Mouse (Mus musculus) limb, embryonic 11.5 days (tissue): ENCODE data around the gene Gli1. TPM values are rescaled to one million over a fixed set of nuclear protein-coding genes. Genes with fewer than 3 reads are reported as not detected.

Experiments used
- ATAC-seq: fragments of 200-750 bp; cut with Nextera tagmentation; 2 replicates; pipeline ENCODE4 v1.8.0; 2017; ENCODE audit warnings: low read depth; ENCODE audit not compliant: insufficient number of reproducible peaks, low FRiP score, low TSS enrichment
- DNase-seq: peaks from one replicate; pipeline ENCODE4 v3.0.0-alpha.2; 2015; ENCODE audit warnings: low spot score
- H3K27ac ChIP-seq: fragments of 300-500 bp; sonication (generic); replicated peaks from 2 replicates; pipeline ENCODE4 v1.5.1; 2014; ENCODE audit warnings: low read depth, mild to moderate bottlenecking, low read length
- H3K27me3 ChIP-seq: fragments of 300-500 bp; sonication (generic); 2 replicates; pipeline ENCODE4 v1.6.1; 2014; ENCODE audit warnings: mild to moderate bottlenecking, low read length, mixed read lengths; ENCODE audit not compliant: control insufficient read depth, insufficient read depth
- H3K36me3 ChIP-seq: fragments of 300-500 bp; sonication (generic); 2 replicates; pipeline ENCODE4 v1.6.1; 2014; ENCODE audit warnings: mild to moderate bottlenecking, low read length, moderate library complexity, mixed read lengths; ENCODE audit not compliant: control insufficient read depth, insufficient read depth
- H3K4me1 ChIP-seq: fragments of 300-500 bp; sonication (generic); 2 replicates; pipeline ENCODE4 v1.6.1; 2014; ENCODE audit warnings: low read length, mixed read lengths; ENCODE audit not compliant: control insufficient read depth, insufficient read depth
- H3K4me2 ChIP-seq: fragments of 300-500 bp; sonication (generic); 2 replicates; pipeline ENCODE4 v1.6.1; 2014; ENCODE audit warnings: low read depth, mild to moderate bottlenecking, moderate library complexity; ENCODE audit not compliant: severe bottlenecking
- H3K4me3 ChIP-seq: fragments of 300-500 bp; sonication (generic); 2 replicates; pipeline ENCODE4 v1.5.1; 2014; ENCODE audit warnings: low read depth, low read length
- H3K9ac ChIP-seq: fragments of 300-500 bp; sonication (generic); 2 replicates; pipeline ENCODE4 v1.6.1; 2014; ENCODE audit warnings: mild to moderate bottlenecking, low read length
- H3K9me3 ChIP-seq: fragments of 300-500 bp; sonication (generic); 2 replicates; pipeline ENCODE4 v1.6.1; 2016; ENCODE audit warnings: low read length; ENCODE audit not compliant: control insufficient read depth
- WGBS: fragments of 180-500 bp; shearing (Covaris S2); extraction: QIAGEN DNeasy Blood & Tissue Kit; methylation state at CpG from one replicate; pipeline ENCODE4 v1.1.7; 2014; 5-methylcytosine and 5-hydroxymethylcytosine counted together
- polyA plus RNA-seq: library from polyadenylated mRNA; unstranded; fragments of >200 nt; fragmentation: Nextera tagmentation; extraction: Ambion mirVana; gene quantifications from 2 replicates; pipeline ENCODE4 v1.2.1, GENCODE M21; 2014

Gene Gli1
- polyA plus RNA-seq, 1 experiment from 2014 or later, result 8.5 TPM

DNA sequence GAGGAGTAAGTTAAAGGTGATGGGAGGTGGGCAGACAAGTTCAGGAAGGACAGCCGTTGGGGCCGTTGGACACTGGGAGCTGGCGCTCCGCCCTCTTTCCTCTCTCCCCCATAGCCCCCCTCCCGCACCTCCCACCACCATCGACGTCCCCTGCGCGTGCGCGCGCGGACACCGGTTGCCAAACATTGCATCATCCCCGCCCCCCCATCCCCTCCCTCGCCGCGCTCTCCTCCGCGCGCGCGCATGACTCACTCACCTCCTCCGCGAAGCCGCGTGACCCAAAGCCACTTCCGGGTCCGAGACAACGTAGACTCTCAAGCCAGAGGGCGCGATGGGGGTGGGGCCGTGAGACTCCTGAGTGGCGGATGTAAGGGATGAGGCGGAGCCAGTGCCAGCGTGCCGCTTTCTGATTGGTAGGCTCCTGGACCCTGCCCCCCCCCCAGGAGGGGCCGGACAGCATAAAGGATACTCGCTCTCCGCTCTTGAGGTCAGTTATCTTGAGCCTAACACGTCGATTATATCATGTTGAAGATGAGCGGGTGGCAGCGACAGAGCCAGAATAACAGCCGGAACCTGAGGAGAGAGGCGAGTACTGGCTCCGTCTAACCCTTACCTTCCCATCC is 51.4 kb downstream of the Gli1 start:
- Histone ChIP-seq H3K9me3 (no peaks in the 10 kb centered on the region), H3K4me1 (peaks cover 27% of the 10 kb centered on the region), H3K4me3 (peak overlapping the region; percentile 67), H3K27ac (peak overlapping the region; percentile 96), H3K36me3 (peaks cover 17% of the 10 kb centered on the region), H3K4me2 (peak overlapping the region; percentile 93), H3K27me3 (no peaks in the 10 kb centered on the region), H3K9ac (peak overlapping the region; percentile 58)
- ATAC-seq (peak; percentile 93), DNase-seq (peak; percentile 99)
- WGBS, result under 1% methylated on average over 42 of the region's 47 CpGs

DNA sequence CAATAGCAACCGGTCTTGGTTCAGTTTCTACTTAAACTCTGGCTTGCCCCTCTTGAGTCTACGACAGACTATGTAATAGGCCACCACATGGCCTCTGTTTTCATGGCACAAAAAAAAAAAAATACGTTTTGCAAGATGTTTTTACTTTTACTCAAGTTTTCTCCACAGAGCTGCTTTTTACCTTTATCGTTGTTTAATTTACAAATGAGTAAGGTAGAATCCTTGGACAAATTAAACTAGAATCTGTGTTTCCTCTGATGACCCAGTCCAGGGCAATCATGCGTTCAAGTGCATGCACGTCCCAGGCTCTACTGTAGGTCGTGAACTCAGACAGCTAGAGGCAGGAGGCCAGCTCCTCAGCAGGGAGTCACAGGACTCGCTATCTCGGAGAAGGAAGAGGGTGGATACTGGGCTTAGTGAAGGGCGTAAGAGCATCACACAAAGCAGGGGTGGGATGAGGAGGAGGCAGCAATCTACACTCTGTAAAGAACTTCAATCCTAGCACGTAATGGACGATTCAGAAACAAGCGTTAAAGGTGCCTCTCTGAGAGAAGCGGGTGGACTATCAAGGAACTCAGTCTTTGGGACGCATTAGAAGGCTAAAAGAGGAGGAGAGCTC is 52.1 kb downstream of the Gli1 start:
- peak overlapping the region; percentile 67 for H3K4me3 ChIP-seq
- ATAC-seq (no peak), DNase-seq (no peak)
- peak overlapping the region; percentile 96 for H3K27ac ChIP-seq
- peaks cover 17% of the 10 kb centered on the region for H3K36me3 ChIP-seq
- H3K4me2 ChIP-seq, result peak overlapping the region; percentile 93
- H3K9me3 ChIP-seq, result no peaks in the 10 kb centered on the region
- 1% methylated on average over 15 of the region's 15 CpGs for WGBS
- H3K4me1 ChIP-seq, result peaks cover 27% of the 10 kb centered on the region
- H3K9ac ChIP-seq, result peak overlapping the region; percentile 3
- H3K27me3 ChIP-seq, result no peaks in the 10 kb centered on the region

GRCm38 (mm10) chr10:127288800-127289572 is 52.8 kb downstream of the Gli1 start, which contains the start of gene Mbd6:
Gene Mbd6, minus strand, starts transcription at chr10:127289018.
- WGBS, result under 1% methylated on average over 31 of the region's 65 CpGs
- peaks cover 20% of the 10 kb centered on the region; the same call in 1 of the 2 replicates for H3K36me3 ChIP-seq
- peak within 1 kb of the TSS; percentile 80 for H3K9ac ChIP-seq
- H3K4me3 ChIP-seq, result peak within 1 kb of the TSS; percentile 67
- peak; percentile 13 for ATAC-seq
- H3K4me2 ChIP-seq, result peak within 1 kb of the TSS; percentile 93
- peaks cover 27% of the 10 kb centered on the region for H3K4me1 ChIP-seq
- no peaks in the 10 kb centered on the region for H3K27me3 ChIP-seq
- no peaks in the 10 kb centered on the region for H3K9me3 ChIP-seq
- peak within 1 kb of the TSS; percentile 96 for H3K27ac ChIP-seq
- DNase-seq, result peak; percentile 88

DNA sequence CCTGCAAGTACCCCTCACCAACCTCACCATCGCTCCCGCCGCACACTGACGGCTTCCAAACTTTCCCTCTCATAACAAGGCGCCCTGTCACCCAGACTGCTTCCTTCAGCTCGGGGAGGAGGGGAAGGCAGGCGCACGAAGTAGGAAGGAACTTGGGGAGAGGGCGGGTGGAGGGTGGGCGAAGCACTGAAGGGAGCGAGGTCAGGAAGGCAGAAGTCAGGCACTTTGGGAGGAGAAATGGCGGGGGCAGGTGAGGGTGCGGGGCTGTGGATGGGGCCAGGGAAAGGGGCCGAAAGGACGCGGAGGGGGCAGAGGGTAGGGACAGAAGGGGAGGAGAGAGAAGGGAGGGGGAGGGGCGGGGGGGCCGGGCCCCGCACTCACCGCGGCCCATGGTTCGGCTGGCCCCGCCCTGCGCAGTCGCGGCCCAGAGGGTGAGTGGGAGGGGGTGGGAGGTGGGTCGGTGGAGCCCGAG is 53.4 kb downstream of the Gli1 start:
- Histone ChIP-seq H3K4me1 (peaks cover 27% of the 10 kb centered on the region), H3K36me3 (peaks cover 23% of the 10 kb centered on the region; the same call in 1 of the 2 replicates), H3K27me3 (no peaks in the 10 kb centered on the region), H3K9me3 (no peaks in the 10 kb centered on the region), H3K4me3 (peak overlapping the region; percentile 67), H3K9ac (peak overlapping the region; percentile 80), H3K27ac (peak overlapping the region; percentile 96), H3K4me2 (peak overlapping the region; percentile 93)
- ATAC-seq (peak; percentile 11; the same call in 1 of the 2 replicates), DNase-seq (peak; percentile 72)
- under 1% methylated on average over 23 of the region's 28 CpGs for WGBS

DNA sequence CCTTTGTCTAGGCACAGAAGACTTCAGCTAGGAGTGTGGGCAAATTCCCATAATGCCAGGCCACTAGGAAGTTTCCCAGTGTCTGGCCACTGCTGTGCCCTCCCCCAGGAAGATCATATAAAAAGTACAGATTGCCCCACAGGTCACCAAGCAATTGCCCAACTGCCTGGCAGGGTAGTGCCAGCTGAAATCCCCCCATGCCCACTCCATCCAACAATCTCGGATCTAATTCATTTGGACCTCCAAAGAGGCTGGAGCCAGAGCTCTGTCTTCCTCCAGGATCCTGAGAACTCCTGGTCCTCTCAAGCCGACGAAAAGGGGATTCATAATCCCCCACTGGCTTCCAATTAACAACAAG is 53.9 kb downstream of the Gli1 start:
- Histone ChIP-seq H3K4me2 (peak overlapping the region; percentile 93), H3K4me1 (peaks cover 27% of the 10 kb centered on the region), H3K9me3 (no peaks in the 10 kb centered on the region), H3K27me3 (no peaks in the 10 kb centered on the region), H3K4me3 (peak overlapping the region; percentile 67), H3K9ac (peak overlapping the region; percentile 80), H3K27ac (peak overlapping the region; percentile 96), H3K36me3 (peaks cover 24% of the 10 kb centered on the region; the same call in 1 of the 2 replicates)
- no peak for ATAC-seq
- DNase-seq, result no peak
- 3% methylated on average over 3 of the region's 3 CpGs for WGBS

GRCm38 (mm10) chr10:127287271-127287935 is 54.4 kb downstream of the Gli1 start:
- Histone ChIP-seq H3K36me3 (peaks cover 27% of the 10 kb centered on the region), H3K4me1 (peaks cover 27% of the 10 kb centered on the region)
- DNase-seq, result no peak

DNA sequence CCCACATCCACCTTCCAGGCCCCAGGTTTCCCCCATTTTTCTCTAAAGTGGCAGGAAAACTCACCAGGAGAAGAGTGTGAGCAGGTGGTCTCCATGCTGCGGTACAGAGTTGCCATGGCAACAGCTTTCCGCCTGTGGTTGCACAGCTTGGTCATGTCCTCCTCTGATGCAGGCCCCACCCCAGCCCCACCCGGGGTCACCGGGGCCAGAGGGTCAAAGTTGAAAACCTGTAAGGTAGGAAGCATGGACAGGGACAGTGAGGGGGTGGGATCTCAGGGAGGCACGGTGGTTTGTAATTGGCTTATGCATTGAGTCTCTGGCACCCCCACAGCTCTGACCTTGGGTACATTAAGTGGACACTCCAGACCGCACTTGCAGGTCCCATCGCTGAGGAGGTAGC is 55.0 kb downstream of the Gli1 start:
- Histone ChIP-seq H3K4me1 (peaks cover 21% of the 10 kb centered on the region), H3K9ac (no peak overlapping the region)

More at GRCm38 (mm10) chr10:127287271-127287935, 54.4 kb downstream of the Gli1 start:
- Histone ChIP-seq H3K27ac (0 out of 2 replicates have a peak overlapping the region, but pooled peaks have one; percentile 96), H3K9me3 (no peaks in the 10 kb centered on the region), H3K27me3 (no peaks in the 10 kb centered on the region), H3K4me3 (peak overlapping the region; percentile 67), H3K4me2 (peak overlapping the region; percentile 93), H3K9ac (peak overlapping the region; percentile 80)
- WGBS, result 69% methylated on average over 15 of the region's 15 CpGs
- no peak for ATAC-seq

DNA sequence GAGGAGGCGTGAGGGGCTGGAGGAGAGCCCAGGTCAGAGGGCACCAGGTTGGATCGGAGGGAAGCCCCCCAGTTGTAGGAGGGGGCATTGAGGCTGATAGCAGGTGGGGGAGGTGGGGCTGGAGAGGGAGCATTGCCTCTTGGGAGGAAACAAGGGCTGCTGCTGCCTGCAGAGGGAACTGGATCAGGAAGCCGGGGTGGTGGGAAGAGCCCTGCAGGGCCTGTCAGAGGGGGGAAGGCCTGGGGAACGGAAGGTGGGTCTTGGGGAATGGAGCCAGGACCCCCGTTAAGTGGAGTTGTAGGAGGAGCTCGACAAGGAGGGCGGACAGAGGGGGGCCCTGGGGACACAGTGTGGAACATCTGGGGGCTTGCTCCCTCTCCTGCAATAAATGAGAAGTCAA is 55.6 kb downstream of the Gli1 start:
- Histone ChIP-seq H3K27me3 (no peaks in the 10 kb centered on the region), H3K27ac (no peak overlapping the region), H3K9ac (no peak overlapping the region), H3K4me2 (no peak overlapping the region), H3K4me3 (no peak overlapping the region), H3K4me1 (peaks cover 21% of the 10 kb centered on the region), H3K36me3 (peaks cover 39% of the 10 kb centered on the region), H3K9me3 (no peaks in the 10 kb centered on the region)
- DNase-seq (no peak), ATAC-seq (no peak)
- WGBS, result 85% methylated on average over 7 of the region's 7 CpGs

More for the DNA sequence above, 55.0 kb downstream of the Gli1 start:
- WGBS, result 61% methylated on average over 7 of the region's 7 CpGs
- ATAC-seq, result no peak
- Histone ChIP-seq H3K4me3 (peak overlapping the region; percentile 67; the same call in 1 of the 2 replicates), H3K36me3 (peaks cover 34% of the 10 kb centered on the region), H3K9me3 (no peaks in the 10 kb centered on the region), H3K4me2 (peak overlapping the region; percentile 93; the same call in 1 of the 2 replicates), H3K27ac (no peak overlapping the region), H3K27me3 (no peaks in the 10 kb centered on the region)
- peak; percentile 31 for DNase-seq
